Mouse (Mus musculus) myocyte (in vitro differentiated cells): Measurements from ENCODE around the gene Dtx1. TPM values are rescaled to one million over a fixed set of nuclear protein-coding genes. Genes with fewer than 3 reads are reported as not detected.

ENCODE experiments used
- H3K27me3 ChIP-seq: one replicate; pipeline ENCODE4 v1.6.1; 2011; ENCODE audit not compliant: control insufficient read depth, insufficient read depth, insufficient read length
- H3K36me3 ChIP-seq: one replicate; pipeline ENCODE4 v1.6.1; 2011; ENCODE audit not compliant: control insufficient read depth, insufficient read depth
- H3K4me2 ChIP-seq: one replicate; pipeline ENCODE4 v1.6.1; 2011; ENCODE audit warnings: low read depth, control low read depth
- H3K4me3 ChIP-seq: one replicate; pipeline ENCODE4 v1.5.1; 2011; ENCODE audit warnings: mild to moderate bottlenecking, control low read depth, moderate library complexity
- H3K79me2 ChIP-seq: one replicate; pipeline ENCODE4 v1.6.1; 2011; ENCODE audit not compliant: control insufficient read depth, insufficient read depth
- H3ac ChIP-seq: one replicate; pipeline ENCODE4 v1.6.1; 2011; ENCODE audit not compliant: control insufficient read depth, insufficient read length
- CEBPB ChIP-seq: IDR thresholded peaks from 2 replicates; pipeline ENCODE4 v1.6.1; 2011; ENCODE audit warnings: mild to moderate bottlenecking, moderate library complexity; ENCODE audit not compliant: poor library complexity, insufficient read depth, severe bottlenecking
- E2F4 ChIP-seq: IDR thresholded peaks from one replicate; pipeline ENCODE4 v1.6.1; 2011; ENCODE audit warnings: mild to moderate bottlenecking, control low read depth, moderate library complexity; ENCODE audit not compliant: insufficient read depth
- MAX ChIP-seq: IDR thresholded peaks from one replicate; pipeline ENCODE4 v1.6.1; 2011; ENCODE audit warnings: low read depth, mild to moderate bottlenecking, control low read depth
- MYOD1 ChIP-seq, 3 experiments: IDR thresholded peaks; one replicate each; pipeline ENCODE4 v1.6.1; 2011; ENCODE audit warnings: control low read depth in 2 of 3, low read depth in 2 of 3, mild to moderate bottlenecking in 2 of 3, moderate library complexity in 1 of 3; ENCODE audit not compliant: insufficient read length in 2 of 3, control insufficient read depth in 1 of 3
- MYOG ChIP-seq, 3 experiments: IDR thresholded peaks; one replicate each; pipeline ENCODE4 v1.6.1; 2011; ENCODE audit warnings: control low read depth in 2 of 3, low read depth in 2 of 3, mild to moderate bottlenecking in 2 of 3; ENCODE audit not compliant: insufficient read length in 2 of 3, control insufficient read depth in 1 of 3, insufficient read depth in 1 of 3
- POLR2A ChIP-seq: IDR thresholded peaks from one replicate; pipeline ENCODE4 v1.6.1; 2011; ENCODE audit warnings: low read depth, mild to moderate bottlenecking, control low read depth, moderate library complexity; ENCODE audit not compliant: insufficient read length
- POLR2AphosphoS2 ChIP-seq: IDR thresholded peaks from one replicate; pipeline ENCODE4 v1.6.1; 2011; ENCODE audit warnings: low read depth, control low read depth; ENCODE audit not compliant: insufficient read length
- REST ChIP-seq: IDR thresholded peaks from one replicate; pipeline ENCODE4 v1.6.1; 2011; ENCODE audit warnings: mild to moderate bottlenecking, control low read depth, moderate library complexity; ENCODE audit not compliant: insufficient read depth, insufficient read length
- SRF ChIP-seq: IDR thresholded peaks from one replicate; pipeline ENCODE4 v1.6.1; 2011; ENCODE audit warnings: low read depth; ENCODE audit not compliant: control insufficient read depth, insufficient read length
- TCF12 ChIP-seq: IDR thresholded peaks from one replicate; pipeline ENCODE4 v1.6.1; 2011; ENCODE audit warnings: mild to moderate bottlenecking, control low read depth; ENCODE audit not compliant: poor library complexity, insufficient read depth, severe bottlenecking
- TCF3 ChIP-seq: IDR thresholded peaks from one replicate; pipeline ENCODE4 v1.6.1; 2011; ENCODE audit warnings: low read depth, control low read depth; ENCODE audit not compliant: insufficient read length
- USF1 ChIP-seq: IDR thresholded peaks from one replicate; pipeline ENCODE4 v1.6.1; 2011; ENCODE audit warnings: low read depth, mild to moderate bottlenecking, control low read depth, moderate library complexity
- polyA plus RNA-seq: library from polyadenylated mRNA; unstranded; fragments of >200 nt; fragmentation: generic; extraction: Trizol; gene quantifications from one replicate; pipeline ENCODE4 v1.2.1, GENCODE M21; 2012; ENCODE audit warnings: missing spikeins

Gene Dtx1
- polyA plus RNA-seq, 1 experiment = not detected

- H3K36me3 ChIP-seq = no peaks in the 10 kb centered on the region
- no peak overlapping the region for H3K4me3 ChIP-seq
- no peak for TF ChIP-seq MYOG (IDR thresholded peaks at IDR 0.05; ENCODE audit: control insufficient read depth in 1 of 3, insufficient read depth in 1 of 3, insufficient read length in 2 of 3, low read depth in 2 of 3)
- no peak for TF ChIP-seq POLR2A
- TF ChIP-seq REST = no peak
- TF ChIP-seq USF1 = no peak
- no peak for TF ChIP-seq TCF12
- no peak for TF ChIP-seq E2F4
- TF ChIP-seq CEBPB = no peak
- TF ChIP-seq TCF3 = no peak
- no peak for TF ChIP-seq MYOD1 (IDR thresholded peaks at IDR 0.05; ENCODE audit: control insufficient read depth in 1 of 3, insufficient read length in 2 of 3, low read depth in 2 of 3)
- TF ChIP-seq SRF = no peak
- TF ChIP-seq MAX = no peak
- TF ChIP-seq POLR2AphosphoS2 = no peak
- no peak overlapping the region for H3K4me2 ChIP-seq
- H3K27me3 ChIP-seq = peaks cover 25% of the 10 kb centered on the region
- H3K79me2 ChIP-seq = no peaks in the 10 kb centered on the region
- no peak overlapping the region for H3ac ChIP-seq
Measured at GRCm38 (mm10) chr5:120631892-120632291, 79.8 kb downstream of the Dtx1 start.

- Histone ChIP-seq H3K36me3 (peaks cover 1% of the 10 kb centered on the region), H3K79me2 (no peaks in the 10 kb centered on the region), H3K4me3 (no peak overlapping the region), H3ac (no peak overlapping the region), H3K4me2 (no peak overlapping the region), H3K27me3 (peaks cover 25% of the 10 kb centered on the region)
- no peak for TF ChIP-seq SRF
- TF ChIP-seq E2F4 = no peak
- TF ChIP-seq TCF12 = no peak
- TF ChIP-seq USF1 = no peak
- TF ChIP-seq MYOG (IDR thresholded peaks at IDR 0.05; ENCODE audit: control insufficient read depth in 1 of 3, insufficient read depth in 1 of 3, insufficient read length in 2 of 3, low read depth in 2 of 3) = no peak
- TF ChIP-seq POLR2A = no peak
- TF ChIP-seq MAX = no peak
- no peak for TF ChIP-seq REST
- TF ChIP-seq TCF3 = no peak
- TF ChIP-seq MYOD1 (IDR thresholded peaks at IDR 0.05; ENCODE audit: control insufficient read depth in 1 of 3, insufficient read length in 2 of 3, low read depth in 2 of 3) = no peak
- TF ChIP-seq CEBPB = no peak
- TF ChIP-seq POLR2AphosphoS2 = no peak
Measured at GRCm38 (mm10) chr5:120631128-120631527, 80.6 kb downstream of the Dtx1 start.

Other genes starting within 250 kb of the Dtx1 start
- 1.4 TPM for gene Sdsl, start 239.1 kb downstream of the Dtx1 start, polyA plus RNA-seq
- gene Sds, start 235.4 kb downstream of the Dtx1 start, polyA plus RNA-seq = not detected
- 75.3 TPM for gene Plbd2, start 208.3 kb downstream of the Dtx1 start, polyA plus RNA-seq
- gene Slc8b1, start 200.8 kb downstream of the Dtx1 start, polyA plus RNA-seq = 19.6 TPM
- 88.7 TPM for gene Tpcn1, start 123.3 kb downstream of the Dtx1 start, polyA plus RNA-seq
- 0.91 TPM for gene Iqcd, start 122.9 kb downstream of the Dtx1 start, polyA plus RNA-seq
- 14.7 TPM for gene Rita1, start 99.3 kb downstream of the Dtx1 start, polyA plus RNA-seq
- 56.3 TPM for gene Ddx54, start 99.2 kb downstream of the Dtx1 start, polyA plus RNA-seq
- not detected for gene Cfap73, start 77.7 kb downstream of the Dtx1 start, polyA plus RNA-seq
- 0.01 TPM for gene Rasal1, start 63.1 kb downstream of the Dtx1 start, polyA plus RNA-seq
- gene Oas2, start 37.9 kb upstream of the Dtx1 start, polyA plus RNA-seq = not detected
- gene Oas3, start 65.7 kb upstream of the Dtx1 start, polyA plus RNA-seq = 0.01 TPM
- not detected for gene Oas1e, start 83.6 kb upstream of the Dtx1 start, polyA plus RNA-seq
- 0.01 TPM for gene Oas1c, start 100.6 kb upstream of the Dtx1 start, polyA plus RNA-seq
- not detected for gene Oas1f, start 135.4 kb upstream of the Dtx1 start, polyA plus RNA-seq
- gene Oas1h, start 149.5 kb upstream of the Dtx1 start, polyA plus RNA-seq = not detected
- gene Oas1g, start 175.7 kb upstream of the Dtx1 start, polyA plus RNA-seq = not detected
- 0.06 TPM for gene Oas1a, start 195.6 kb upstream of the Dtx1 start, polyA plus RNA-seq
- not detected for gene Oas1d, start 202.6 kb upstream of the Dtx1 start, polyA plus RNA-seq